Mouse (Mus musculus) heart, embryonic 14.5 days (tissue): Measurements from ENCODE around the gene Vtn. TPM values are rescaled to one million over a fixed set of nuclear protein-coding genes. Genes with fewer than 3 reads are reported as not detected.
A peak's percentile ranks its signal among the peaks of the same experiment; 100 is the strongest.

Source experiments
- ATAC-seq: fragments of 200-750 bp; cut with Nextera tagmentation; 2 replicates; pipeline ENCODE4 v1.8.0; 2017; ENCODE audit warnings: low read depth, moderate TSS enrichment; ENCODE audit not compliant: insufficient number of reproducible peaks, insufficient read depth, low FRiP score
- H3K27ac ChIP-seq, 2 experiments: fragments of 200-500 bp in 1 of 2; fragments of 300-500 bp in 1 of 2; sonication (generic) in 1 of 2; replicated peaks in 1 of 2; 2 replicates each; pipeline ENCODE4 v1.5.1; 2012 to 2014; ENCODE audit warnings: low read depth in 2 of 2, low read length in 2 of 2, control low read depth in 1 of 2, mild to moderate bottlenecking in 1 of 2, mixed read lengths in 1 of 2; ENCODE audit not compliant: control insufficient read depth in 1 of 2, insufficient read depth in 1 of 2
- H3K27me3 ChIP-seq: fragments of 300-500 bp; sonication (generic); 2 replicates; pipeline ENCODE4 v1.6.1; 2014; ENCODE audit warnings: mild to moderate bottlenecking, low read length, control low read depth; ENCODE audit not compliant: control insufficient read depth, insufficient read depth
- H3K36me3 ChIP-seq: fragments of 300-500 bp; sonication (generic); 2 replicates; pipeline ENCODE4 v1.6.1; 2014; ENCODE audit warnings: mild to moderate bottlenecking, control low read depth, low read length, mixed read lengths; ENCODE audit not compliant: control insufficient read depth, insufficient read depth
- H3K4me1 ChIP-seq, 2 experiments: fragments of 200-500 bp in 1 of 2; fragments of 300-500 bp in 1 of 2; sonication (generic) in 1 of 2; 2 replicates each; pipeline ENCODE4 v1.6.1; 2012 to 2014; ENCODE audit warnings: low read length in 2 of 2, control low read depth in 1 of 2, mixed read lengths in 1 of 2; ENCODE audit not compliant: control insufficient read depth in 2 of 2, insufficient read depth in 2 of 2
- H3K4me2 ChIP-seq: fragments of 300-500 bp; sonication (generic); 2 replicates; pipeline ENCODE4 v1.6.1; 2014; ENCODE audit warnings: mild to moderate bottlenecking, low read length
- H3K4me3 ChIP-seq, 2 experiments: fragments of 200-500 bp in 1 of 2; fragments of 300-500 bp in 1 of 2; sonication (generic) in 1 of 2; 2 replicates each; pipeline ENCODE4 v1.5.1; 2012 to 2014; ENCODE audit warnings: low read length in 2 of 2, mild to moderate bottlenecking in 2 of 2, control low read depth in 1 of 2, low read depth in 1 of 2, moderate library complexity in 1 of 2; ENCODE audit not compliant: control insufficient read depth in 1 of 2, insufficient read depth in 1 of 2
- H3K9ac ChIP-seq: fragments of 300-500 bp; sonication (generic); 2 replicates; pipeline ENCODE4 v1.6.1; 2014; ENCODE audit warnings: mild to moderate bottlenecking, low read length
- H3K9me3 ChIP-seq: fragments of 300-500 bp; sonication (generic); 2 replicates; pipeline ENCODE4 v1.6.1; 2016; ENCODE audit warnings: low read length, control low read depth; ENCODE audit not compliant: control insufficient read depth
- WGBS: fragments of 180-500 bp; shearing (Covaris S2); extraction: QIAGEN DNeasy Blood & Tissue Kit; methylation state at CpG from one replicate; pipeline ENCODE4 v1.1.7; 2014; 5-methylcytosine and 5-hydroxymethylcytosine counted together
- polyA plus RNA-seq: library from polyadenylated mRNA; unstranded; fragments of >200 nt; fragmentation: Nextera tagmentation; extraction: Ambion mirVana; gene quantifications from 2 replicates; pipeline ENCODE4 v1.2.1, GENCODE M21; 2014

The Vtn gene
- polyA plus RNA-seq, 1 experiment from 2014 or later = 0.34 TPM

- peak overlapping the region; percentile 48 to 67 for H3K4me3 ChIP-seq
- 0 out of 2 replicates have a peak, but pooled peaks have one; percentile 5 for ATAC-seq
- peak overlapping the region; percentile 88 for H3K4me2 ChIP-seq
- WGBS = 32% methylated on average over 6 of the region's 6 CpGs
- H3K27ac ChIP-seq = peak overlapping the region; percentile 61 to 65
- peak overlapping the region; percentile 80 for H3K9ac ChIP-seq
- H3K4me1 ChIP-seq = peaks cover 10 to 23% of the 10 kb centered on the region in 2 experiments
- no peaks in the 10 kb centered on the region for H3K36me3 ChIP-seq
- H3K9me3 ChIP-seq = peaks cover 5% of the 10 kb centered on the region; the same call in 1 of the 2 replicates
- no peaks in the 10 kb centered on the region for H3K27me3 ChIP-seq
Measured at GRCm38 (mm10) chr11:78551059-78551398, 52.1 kb downstream of the Vtn start.

Other genes starting within 250 kb of the Vtn start
- gene 2610507B11Rik, start 237.3 kb upstream of the Vtn start, polyA plus RNA-seq = 71.3 and 72.5 TPM in 2 replicates
- 0.23 and 0.70 TPM in 2 replicates for gene BC030499, start 208.2 kb upstream of the Vtn start, polyA plus RNA-seq
- gene Spag5, start 197.6 kb upstream of the Vtn start, polyA plus RNA-seq = 23.6 and 25.0 TPM in 2 replicates
- 28.2 and 30.3 TPM in 2 replicates for gene Aldoc, start 176.1 kb upstream of the Vtn start, polyA plus RNA-seq
- gene Pigs, start 170.7 kb upstream of the Vtn start, polyA plus RNA-seq = 51.3 and 55.7 TPM in 2 replicates
- 38.6 and 43.0 TPM in 2 replicates for gene Unc119, start 155.6 kb upstream of the Vtn start, polyA plus RNA-seq
- not detected in 2 replicates for gene Foxn1, start 112.5 kb upstream of the Vtn start, polyA plus RNA-seq
- not detected in 2 replicates for gene Slc13a2, start 76.9 kb upstream of the Vtn start, polyA plus RNA-seq
- gene Slc46a1, start 33.4 kb upstream of the Vtn start, polyA plus RNA-seq = 6.2 and 8.1 TPM in 2 replicates
- gene Sarm1, start 1.3 kb upstream of the Vtn start, polyA plus RNA-seq = 0.11 TPM in 1 of 2 replicates, not detected in the other
- gene Sebox, start 4.4 kb downstream of the Vtn start, polyA plus RNA-seq = not detected in 2 replicates
- gene Tmem199, start 13.1 kb downstream of the Vtn start, polyA plus RNA-seq = 41.2 and 44.4 TPM in 2 replicates
- 155 and 161 TPM in 2 replicates for gene Poldip2, start 13.1 kb downstream of the Vtn start, polyA plus RNA-seq
- 77.6 and 77.9 TPM in 2 replicates for gene Tnfaip1, start 37.2 kb downstream of the Vtn start, polyA plus RNA-seq
- 104 and 112 TPM in 2 replicates for gene Ift20, start 37.3 kb downstream of the Vtn start, polyA plus RNA-seq
- 51.7 and 54.7 TPM in 2 replicates for gene Tmem97, start 51.7 kb downstream of the Vtn start, polyA plus RNA-seq
- gene Nlk, start 198.3 kb downstream of the Vtn start, polyA plus RNA-seq = 14.6 and 14.9 TPM in 2 replicates